ENCODE assay signal across 9 mouse cellular contexts in genomic region chr8:23319556-23319955, GRCm38 (mm10).
A peak's percentile ranks its signal among the peaks of the same experiment; 100 is the strongest.
DNase-seq lines count a peak whose midpoint lies in the region; ATAC-seq lines count a peak whose summit lies in the region.
"Had no signal": no experiment of that assay in that cellular context is flagged by ENCODE, and none has a peak within 500 bp of the region (broad histone marks: within the 10 kb centered on the region; RNA-seq: fewer than 3 reads in every experiment).

No protein-coding gene starts in this region.

- no peak overlapping the region for H3K9ac ChIP-seq in hindbrain, embryonic 14.5 days
- no peak overlapping the region for H3K9ac ChIP-seq in hindbrain, embryonic 16.5 days (ENCODE audit: low read depth, low read length)
- H3K9ac ChIP-seq: limb, embryonic 12.5 days had no signal

- ATAC-seq in hindbrain, embryonic 14.5 days (ENCODE audit: low FRiP score) = no peak
- no peak for ATAC-seq in hindbrain, embryonic 16.5 days

- 57% methylated on average over 9 of the region's 9 CpGs for whole genome bisulfite sequencing in hindbrain, embryonic 14.5 days
- WGBS in hindbrain, embryonic 16.5 days = 59% methylated on average over 9 of the region's 9 CpGs

- H3K4me2 ChIP-seq in hindbrain, embryonic 14.5 days (replicated peaks) = no peak overlapping the region
- H3K4me2 ChIP-seq in hindbrain, embryonic 16.5 days (ENCODE audit: low read length) = no peak overlapping the region
- H3K4me2 ChIP-seq: limb, embryonic 12.5 days had no signal

- H3K4me3 ChIP-seq in hindbrain, embryonic 14.5 days (replicated peaks; ENCODE audit: low read length) = no peak overlapping the region
- H3K4me3 ChIP-seq in hindbrain, embryonic 16.5 days (ENCODE audit: low read length) = no peak overlapping the region
- H3K4me3 ChIP-seq: limb, embryonic 12.5 days had no signal

- H3K4me1 ChIP-seq in hindbrain, embryonic 14.5 days (replicated peaks; ENCODE audit: control insufficient read depth, insufficient read depth, low read length) = no peaks in the 10 kb centered on the region
- no peaks in the 10 kb centered on the region for H3K4me1 ChIP-seq in hindbrain, embryonic 16.5 days (ENCODE audit: control insufficient read depth, insufficient read depth, low read depth, low read length)
- H3K4me1 ChIP-seq: limb, embryonic 12.5 days had no signal

- no peaks in the 10 kb centered on the region for H3K27me3 ChIP-seq in hindbrain, embryonic 14.5 days (ENCODE audit: control insufficient read depth, insufficient read depth, low read length)
- H3K27me3 ChIP-seq in hindbrain, embryonic 16.5 days (replicated peaks; ENCODE audit: control insufficient read depth, insufficient read depth, low read length) = no peaks in the 10 kb centered on the region
- H3K27me3 ChIP-seq: limb, embryonic 12.5 days had no signal

- H3K9me3 ChIP-seq in hindbrain, embryonic 14.5 days (ENCODE audit: control insufficient read depth, low read length) = no peaks in the 10 kb centered on the region
- H3K9me3 ChIP-seq in hindbrain, embryonic 16.5 days (ENCODE audit: control insufficient read depth, low read length) = no peaks in the 10 kb centered on the region
- H3K9me3 ChIP-seq: limb, embryonic 12.5 days had no signal

- H3K27ac ChIP-seq in hindbrain, embryonic 14.5 days = no peak overlapping the region
- no peak overlapping the region for H3K27ac ChIP-seq in hindbrain, embryonic 16.5 days (ENCODE audit: low read depth, low read length)
- H3K27ac ChIP-seq: limb, embryonic 12.5 days had no signal

- H3K36me3 ChIP-seq in hindbrain, embryonic 14.5 days (replicated peaks; ENCODE audit: control insufficient read depth, insufficient read depth) = no peaks in the 10 kb centered on the region
- H3K36me3 ChIP-seq in hindbrain, embryonic 16.5 days (ENCODE audit: control insufficient read depth, insufficient read depth, low read length) = no peaks in the 10 kb centered on the region
- H3K36me3 ChIP-seq: limb, embryonic 12.5 days had no signal

- DNase-seq in hindbrain, embryonic 14.5 days (ENCODE audit: low spot score) = peak; percentile 26
- DNase-seq in right cerebral cortex, adult 18-20 months = peak; percentile 5
- DNase-seq in right cerebral cortex, postnatal 25 days = no peak
- DNase-seq in embryo, embryonic 10.5 days (ENCODE audit: low spot score) = peak; percentile 53
- DNase-seq in right cerebral cortex, postnatal 4 days = peak; percentile 24
- DNase-seq in urinary bladder, postnatal 4 days (ENCODE audit: low spot score in 2 of 2) = no peak
- DNase-seq in cerebellum, adult 9-10 months = no peak

Comparison
In these comparisons a context has a peak if more than half of its experiments do, and no peak if none do; other contexts are left out.
1. DNase-seq: peak in hindbrain, embryonic 14.5 days (single experiment), right cerebral cortex, adult 18-20 months (single experiment), embryo, embryonic 10.5 days (single experiment) and right cerebral cortex, postnatal 4 days (single experiment); none in right cerebral cortex, postnatal 25 days (single experiment), urinary bladder, postnatal 4 days (0 of 2) and cerebellum, adult 9-10 months (single experiment).